25 mouse cellular contexts compared by ENCODE assay signal in genomic region chr13:96672276-96672675, GRCm38 (mm10). TPM values are rescaled to one million over a fixed set of nuclear protein-coding genes. Genes with fewer than 3 reads are reported as not detected.
DNase-seq lines count a peak whose midpoint lies in the region; ATAC-seq lines count a peak whose summit lies in the region.
"Had no signal": no experiment of that assay in that cellular context is flagged by ENCODE, and none has a peak within 500 bp of the region (broad histone marks: within the 10 kb centered on the region; RNA-seq: fewer than 3 reads in every experiment).

No protein-coding gene starts in this region.

- no peaks in the 10 kb centered on the region for H3K27me3 ChIP-seq in hindbrain, embryonic 15.5 days
- no peaks in the 10 kb centered on the region for H3K27me3 ChIP-seq in hindbrain, embryonic 13.5 days
- no peaks in the 10 kb centered on the region for H3K27me3 ChIP-seq in midbrain, embryonic 15.5 days (replicated peaks)
- H3K27me3 ChIP-seq in midbrain, embryonic 13.5 days, result no peaks in the 10 kb centered on the region
- no peaks in the 10 kb centered on the region for H3K27me3 ChIP-seq in splenic B cell, adult 2 months (ENCODE audit: control insufficient read depth, insufficient read depth, low read length, poor library complexity, severe bottlenecking)
- H3K27me3 ChIP-seq: limb, embryonic 12.5 days; midbrain, embryonic 12.5 days; stomach, embryonic 15.5 days had no signal

- H3K27ac ChIP-seq in hindbrain, embryonic 15.5 days (replicated peaks), result peak overlapping the region; percentile 99; the same call in 1 of the 2 replicates
- no peak overlapping the region for H3K27ac ChIP-seq in hindbrain, embryonic 13.5 days
- H3K27ac ChIP-seq in midbrain, embryonic 15.5 days, result peak overlapping the region; percentile 98; the same call in 1 of the 2 replicates
- no peak overlapping the region for H3K27ac ChIP-seq in midbrain, embryonic 13.5 days
- H3K27ac ChIP-seq: stomach, embryonic 15.5 days had no signal

- H3K4me1 ChIP-seq in hindbrain, embryonic 15.5 days (replicated peaks), result peaks cover 31% of the 10 kb centered on the region
- peaks cover 29% of the 10 kb centered on the region for H3K4me1 ChIP-seq in hindbrain, embryonic 13.5 days (replicated peaks)
- peaks cover 31% of the 10 kb centered on the region for H3K4me1 ChIP-seq in midbrain, embryonic 15.5 days
- peaks cover 33% of the 10 kb centered on the region for H3K4me1 ChIP-seq in midbrain, embryonic 13.5 days (replicated peaks)

- 88% methylated on average over 6 of the region's 6 CpGs for WGBS in hindbrain, embryonic 15.5 days
- 85% methylated on average over 6 of the region's 6 CpGs for WGBS in hindbrain, embryonic 13.5 days
- WGBS in midbrain, embryonic 15.5 days, result 82% methylated on average over 5 of the region's 6 CpGs
- WGBS in midbrain, embryonic 13.5 days, result 88% methylated on average over 6 of the region's 6 CpGs

- H3K9ac ChIP-seq in hindbrain, embryonic 15.5 days, result no peak overlapping the region
- no peak overlapping the region for H3K9ac ChIP-seq in hindbrain, embryonic 13.5 days
- H3K9ac ChIP-seq in midbrain, embryonic 15.5 days, result no peak overlapping the region
- H3K9ac ChIP-seq in midbrain, embryonic 13.5 days (replicated peaks), result no peak overlapping the region
- H3K9ac ChIP-seq: forebrain, postnatal 0 days; limb, embryonic 12.5 days; midbrain, embryonic 12.5 days; stomach, embryonic 15.5 days had no signal

- no peak for ATAC-seq in hindbrain, embryonic 15.5 days (ENCODE audit: low FRiP score, low read depth)
- ATAC-seq in hindbrain, embryonic 13.5 days (ENCODE audit: low FRiP score), result no peak
- no peak for ATAC-seq in midbrain, embryonic 15.5 days (replicated peaks)
- no peak for ATAC-seq in midbrain, embryonic 13.5 days
- ATAC-seq: forebrain, postnatal 0 days; hindbrain, postnatal 0 days; intestine, postnatal 0 days; lung, postnatal 0 days had no signal

- H3K36me3 ChIP-seq in hindbrain, embryonic 15.5 days, result no peaks in the 10 kb centered on the region
- H3K36me3 ChIP-seq in hindbrain, embryonic 13.5 days, result no peaks in the 10 kb centered on the region
- H3K36me3 ChIP-seq in midbrain, embryonic 15.5 days (replicated peaks), result no peaks in the 10 kb centered on the region
- no peaks in the 10 kb centered on the region for H3K36me3 ChIP-seq in midbrain, embryonic 13.5 days
- H3K36me3 ChIP-seq in splenic B cell, adult 2 months (ENCODE audit: control insufficient read depth, insufficient read depth, low read length, poor library complexity, severe bottlenecking), result no peaks in the 10 kb centered on the region; the same call in 1 of the 2 replicates
- H3K36me3 ChIP-seq: midbrain, embryonic 12.5 days; stomach, embryonic 15.5 days had no signal

- DNase-seq in c-Kit-positive CD71-positive TER-119-positive erythroid progenitor cells, embryonic 14.5 days (ENCODE audit: low spot score), result peak; percentile 20
- DNase-seq in splenic B cell, adult 2 months (ENCODE audit: low read depth, low spot score), result peak; percentile 26
- no peak for DNase-seq in neural tube, embryonic 10.5 days (ENCODE audit: extremely low spot score, low spot score)
- DNase-seq in layer of hippocampus, adult 8-10 months (ENCODE audit: low spot score in 2 of 2), result no peak
- DNase-seq: adrenal gland, postnatal 25 days; cerebellum, adult 11-12 months; cerebellum, postnatal 10 days; forebrain, postnatal 0 days; gastrocnemius, postnatal 14 days; heart, adult 18-20 months; heart, postnatal 36 days; kidney, postnatal 25 days; thymus, adult 18-20 months; thymus, postnatal 4 days had no signal

- no peak overlapping the region for H3K4me2 ChIP-seq in hindbrain, embryonic 15.5 days
- no peak overlapping the region for H3K4me2 ChIP-seq in hindbrain, embryonic 13.5 days
- H3K4me2 ChIP-seq in midbrain, embryonic 15.5 days, result no peak overlapping the region
- no peak overlapping the region for H3K4me2 ChIP-seq in midbrain, embryonic 13.5 days (replicated peaks)
- H3K4me2 ChIP-seq: limb, embryonic 12.5 days; midbrain, embryonic 12.5 days had no signal

- H3K4me3 ChIP-seq in hindbrain, embryonic 15.5 days, result no peak overlapping the region
- H3K4me3 ChIP-seq in hindbrain, embryonic 13.5 days, result no peak overlapping the region
- no peak overlapping the region for H3K4me3 ChIP-seq in midbrain, embryonic 15.5 days
- H3K4me3 ChIP-seq in midbrain, embryonic 13.5 days (replicated peaks), result no peak overlapping the region
- H3K4me3 ChIP-seq: forebrain, embryonic 10.5 days; limb, embryonic 12.5 days; stomach, embryonic 15.5 days had no signal

- H3K9me3 ChIP-seq in hindbrain, embryonic 15.5 days, result no peaks in the 10 kb centered on the region
- H3K9me3 ChIP-seq in hindbrain, embryonic 13.5 days, result no peaks in the 10 kb centered on the region
- no peaks in the 10 kb centered on the region for H3K9me3 ChIP-seq in midbrain, embryonic 15.5 days
- H3K9me3 ChIP-seq in midbrain, embryonic 13.5 days, result no peaks in the 10 kb centered on the region
- H3K9me3 ChIP-seq: forebrain, embryonic 10.5 days; limb, embryonic 12.5 days; midbrain, embryonic 12.5 days; stomach, embryonic 15.5 days had no signal

RNA-seq across cellular contexts. Expression of gene Hmgcr, which starts 1.5 kb away (rescaled TPM):
- 170 TPM in 2 replicates for polyA plus RNA-seq in hindbrain, embryonic 15.5 days (2015; fragmentation: Nextera tagmentation; extraction: Ambion mirVana)
- 158 and 160 TPM in 2 replicates for polyA plus RNA-seq in hindbrain, embryonic 13.5 days (2015; fragmentation: Nextera tagmentation; extraction: Ambion mirVana)
- 184 and 196 TPM in 2 replicates for polyA plus RNA-seq in midbrain, embryonic 15.5 days (2015; fragmentation: Nextera tagmentation; extraction: Ambion mirVana)
- 178 and 203 TPM in 2 replicates for polyA plus RNA-seq in midbrain, embryonic 13.5 days (2015; fragmentation: Nextera tagmentation; extraction: Ambion mirVana)
- 100 to 1,000 TPM; 120 to 159 (median 138) TPM for total RNA-seq in layer of hippocampus, adult 8-10 months (2022)

Comparison
In these comparisons a context has a peak if more than half of its experiments do, and no peak if none do; other contexts are left out.
1. H3K27ac ChIP-seq: peak in hindbrain, embryonic 15.5 days (single experiment) and midbrain, embryonic 15.5 days (single experiment); none in hindbrain, embryonic 13.5 days (single experiment) and midbrain, embryonic 13.5 days (single experiment).
2. DNase-seq: peak in c-Kit-positive CD71-positive TER-119-positive erythroid progenitor cells, embryonic 14.5 days (single experiment) and splenic B cell, adult 2 months (single experiment); none in neural tube, embryonic 10.5 days (single experiment) and layer of hippocampus, adult 8-10 months (0 of 2).